Mouse (Mus musculus) NIH3T3 (cell line): Measurements from ENCODE around the gene Tas1r2.

Experiments
- DNase-seq: peaks from one replicate; pipeline ENCODE4 v3.0.0-alpha.2; 2012; ENCODE audit warnings: low read depth

Tas1r2 gene

GRCm38 (mm10) chr4:139653238-139653637 is at the start of gene Tas1r2:
TSS of gene Tas1r2 (plus strand) at chr4:139653538.
- no peak for DNase-seq

GRCm38 (mm10) chr4:139605216-139605615 is 48.1 kb upstream of the Tas1r2 start:
- DNase-seq: no peak

GRCm38 (mm10) chr4:139606732-139607131 is 46.6 kb upstream of the Tas1r2 start:
- DNase-seq: no peak

GRCm38 (mm10) chr4:139608975-139609374 is 44.4 kb upstream of the Tas1r2 start:
- no peak for DNase-seq

- DNase-seq: no peak
These were observed 42.4 kb upstream of the Tas1r2 start for GRCm38 (mm10) chr4:139610954-139611353.

- DNase-seq: peak; percentile 86
These were observed 41.8 kb upstream of the Tas1r2 start for GRCm38 (mm10) chr4:139611542-139611953.

GRCm38 (mm10) chr4:139614524-139615260 is 38.6 kb upstream of the Tas1r2 start:
- DNase-seq: no peak

- DNase-seq: no peak
These were observed 36.9 kb upstream of the Tas1r2 start for GRCm38 (mm10) chr4:139616276-139617000.

GRCm38 (mm10) chr4:139617001-139617364 is 36.4 kb upstream of the Tas1r2 start:
- no peak for DNase-seq

GRCm38 (mm10) chr4:139619765-139620164 is 33.6 kb upstream of the Tas1r2 start:
- no peak for DNase-seq

GRCm38 (mm10) chr4:139622373-139623282 is 30.7 kb upstream of the Tas1r2 start, which contains the start of gene Aldh4a1:
TSS of gene Aldh4a1 (plus strand) at chr4:139622866.
- peak; percentile 91 for DNase-seq

- no peak for DNase-seq
These were observed 29.8 kb upstream of the Tas1r2 start for GRCm38 (mm10) chr4:139623434-139624115.

- DNase-seq: no peak
These were observed 29.2 kb upstream of the Tas1r2 start for GRCm38 (mm10) chr4:139624116-139624489.

GRCm38 (mm10) chr4:139624706-139625105 is 28.6 kb upstream of the Tas1r2 start:
- peak; percentile 71 for DNase-seq

GRCm38 (mm10) chr4:139627361-139627760 is 26.0 kb upstream of the Tas1r2 start:
- DNase-seq: no peak

GRCm38 (mm10) chr4:139630171-139630570 is 23.2 kb upstream of the Tas1r2 start:
- no peak for DNase-seq

- no peak for DNase-seq
These were observed 22.2 kb upstream of the Tas1r2 start for GRCm38 (mm10) chr4:139631141-139631540.

- no peak for DNase-seq
These were observed 21.6 kb upstream of the Tas1r2 start for GRCm38 (mm10) chr4:139631569-139632253.

GRCm38 (mm10) chr4:139632254-139632580 is 21.1 kb upstream of the Tas1r2 start:
- DNase-seq: no peak

- DNase-seq: peak; percentile 67
These were observed 17.0 kb upstream of the Tas1r2 start for GRCm38 (mm10) chr4:139636373-139636772.

- peak; percentile 36 for DNase-seq
These were observed 15.5 kb upstream of the Tas1r2 start for GRCm38 (mm10) chr4:139637847-139638246.
